In genomic region chr2:71656611-71657244, GRCm38 (mm10) we compare ENCODE assay signal across 11 mouse cellular contexts.
DNase-seq lines count a peak whose midpoint lies in the region; ATAC-seq and TF ChIP-seq lines count a peak whose summit lies in the region.
"Had no signal": no experiment of that assay in that cellular context is flagged by ENCODE, and none has a peak within 500 bp of the region (broad histone marks: within the 10 kb centered on the region; RNA-seq: fewer than 3 reads in every experiment).

No protein-coding gene starts in this region.

- H3K4me3 ChIP-seq in heart, embryonic 16.5 days (ENCODE audit: low read length): no peak overlapping the region
- no peak overlapping the region for H3K4me3 ChIP-seq in heart, embryonic 11.5 days (ENCODE audit: low read depth, low read length)
- H3K4me3 ChIP-seq in CH12.LX (replicated peaks in 1 of 3; ENCODE audit: low read depth in 2 of 3, low read length in 2 of 3, poor library complexity in 1 of 3): no peak overlapping the region
- no peak overlapping the region for H3K4me3 ChIP-seq in MEL (ENCODE audit: control insufficient read depth in 1 of 2, insufficient read depth in 1 of 2, low read depth in 2 of 2, low read length in 2 of 2)
- no peak overlapping the region for H3K4me3 ChIP-seq in liver, embryonic 13.5 days (replicated peaks)

- ATAC-seq in heart, embryonic 16.5 days (replicated peaks; ENCODE audit: extremely low read depth, insufficient read depth, low FRiP score): no peak
- no peak for ATAC-seq in heart, embryonic 11.5 days (replicated peaks; ENCODE audit: insufficient number of reproducible peaks, low FRiP score, low TSS enrichment)
- ATAC-seq in liver, embryonic 13.5 days (ENCODE audit: low read depth): no peak

- H3K9ac ChIP-seq in heart, embryonic 16.5 days (ENCODE audit: low read length): no peak overlapping the region
- no peak overlapping the region for H3K9ac ChIP-seq in heart, embryonic 11.5 days (ENCODE audit: low read depth, low read length)
- no peak overlapping the region for H3K9ac ChIP-seq in CH12.LX (ENCODE audit: insufficient read depth, low read depth)
- H3K9ac ChIP-seq in MEL (ENCODE audit: control insufficient read depth, low read depth, low read length, poor library complexity, severe bottlenecking): no peak overlapping the region
- no peak overlapping the region for H3K9ac ChIP-seq in liver, embryonic 13.5 days

- in situ Hi-C loops in CH12.LX (cut with MboI; ENCODE audit: low pct_ligation_motif_present, low pct_unique_long_range_greater_than_20kb, low sequenced_read_pairs): loop anchor here (5.0 to 10.0 kb wide), 2 partner anchors 36 to 158 kb away; no protein-coding TSS in a partner anchor

- no peaks in the 10 kb centered on the region for H3K27me3 ChIP-seq in heart, embryonic 16.5 days (ENCODE audit: control insufficient read depth, insufficient read depth, low read length)
- no peaks in the 10 kb centered on the region for H3K27me3 ChIP-seq in heart, embryonic 11.5 days (ENCODE audit: control insufficient read depth, insufficient read depth, low read length)
- H3K27me3 ChIP-seq in CH12.LX (replicated peaks) (no peaks in the 10 kb centered on the region), MEL (ENCODE audit: control insufficient read depth in 1 of 2, insufficient read depth in 2 of 2, low read length in 2 of 2) (no peaks in the 10 kb centered on the region; a peak in 3 of 4 replicates)
- H3K27me3 ChIP-seq in liver, embryonic 13.5 days: no peaks in the 10 kb centered on the region

- no peaks in the 10 kb centered on the region for H3K79me2 ChIP-seq in CH12.LX (replicated peaks; ENCODE audit: control insufficient read depth, extremely low read depth, insufficient read depth, poor library complexity, severe bottlenecking)
- no peaks in the 10 kb centered on the region for H3K79me2 ChIP-seq in MEL (ENCODE audit: control insufficient read depth, insufficient read depth, low read length, poor library complexity)

- WGBS in heart, embryonic 16.5 days: 57% methylated on average over 8 of the region's 8 CpGs
- 61% methylated on average over 8 of the region's 8 CpGs for WGBS in heart, embryonic 11.5 days (ENCODE audit: insufficient replicate concordance)
- 28% methylated on average over 8 of the region's 8 CpGs for WGBS in liver, embryonic 13.5 days (ENCODE audit: insufficient replicate concordance)

- TF ChIP-seq POLR2A in CH12.LX (IDR thresholded peaks at IDR 0.05; ENCODE audit: low read depth, low read length): no peak
- TF ChIP-seq POLR2A in MEL (IDR thresholded peaks at IDR 0.05; ENCODE audit: control insufficient read depth in 1 of 2, insufficient read depth in 1 of 2, low read depth in 1 of 2, low read length in 2 of 2, poor library complexity in 1 of 2): no peak

- H3K9me3 ChIP-seq in heart, embryonic 16.5 days (replicated peaks; ENCODE audit: control insufficient read depth, low read length): no peaks in the 10 kb centered on the region; the same call in 1 of the 2 replicates
- H3K9me3 ChIP-seq in heart, embryonic 11.5 days (replicated peaks; ENCODE audit: control insufficient read depth, low read length): no peaks in the 10 kb centered on the region
- no peaks in the 10 kb centered on the region for H3K9me3 ChIP-seq in CH12.LX (replicated peaks; ENCODE audit: low read length)
- H3K9me3 ChIP-seq in MEL (replicated peaks; ENCODE audit: insufficient read depth, low read length): no peaks in the 10 kb centered on the region
- H3K9me3 ChIP-seq in liver, embryonic 13.5 days (replicated peaks): no peaks in the 10 kb centered on the region

- TF ChIP-seq RAD21 in CH12.LX (IDR thresholded peaks at IDR 0.05; ENCODE audit: low read depth, low read length) (no peak), MEL (IDR thresholded peaks at IDR 0.05; ENCODE audit: low read depth, low read length) (no peak)

- no peak for TF ChIP-seq CTCF in CH12.LX (conservative IDR thresholded peaks at IDR 0.05 in 1 of 2, IDR thresholded peaks at IDR 0.05 in 1 of 2; ENCODE audit: low read depth in 2 of 2, low read length in 2 of 2)
- TF ChIP-seq CTCF in MEL (IDR thresholded peaks at IDR 0.05 in 2 of 3, conservative IDR thresholded peaks at IDR 0.05 in 1 of 3; ENCODE audit: control insufficient read depth in 1 of 3, insufficient read depth in 1 of 3, low read depth in 2 of 3, low read length in 3 of 3, poor library complexity in 1 of 3, severe bottlenecking in 1 of 3): no peak

- dilution Hi-C loops in CH12.LX (cut with MboI; ENCODE audit: extremely low pct_ligation_motif_present, extremely low pct_unique_long_range_greater_than_20kb, low sequenced_read_pairs): no loop called here

- no peaks in the 10 kb centered on the region for H3K36me3 ChIP-seq in heart, embryonic 16.5 days (ENCODE audit: control insufficient read depth, insufficient read depth)
- no peaks in the 10 kb centered on the region for H3K36me3 ChIP-seq in heart, embryonic 11.5 days (ENCODE audit: control insufficient read depth, insufficient read depth, low read length)
- H3K36me3 ChIP-seq in CH12.LX (replicated peaks in 1 of 2; ENCODE audit: control insufficient read depth in 1 of 2, insufficient read depth in 1 of 2, low read length in 1 of 2) (no peaks in the 10 kb centered on the region), MEL (ENCODE audit: control insufficient read depth in 1 of 2, insufficient read depth in 2 of 2, low read length in 2 of 2) (peaks cover 0 to 5% of the 10 kb centered on the region in 2 experiments; a peak in 2 of 4 replicates)
- no peaks in the 10 kb centered on the region for H3K36me3 ChIP-seq in liver, embryonic 13.5 days

- DNase-seq in CH12.LX (ENCODE audit: extremely low read depth) (no peak), MEL (ENCODE audit: low read depth, low spot score) (no peak)
- DNase-seq in liver, embryonic 13.5 days: no peak
- DNase-seq in cerebellum, postnatal 25 days: no peak
- no peak for DNase-seq in right cerebral cortex, postnatal 25 days
- no peak for DNase-seq in urinary bladder, postnatal 36 days (ENCODE audit: low spot score in 2 of 2)
- DNase-seq: cerebellum, adult 9-10 months; gastrocnemius, adult 2 months; kidney, adult 11 months had no signal

- H3K27ac ChIP-seq in heart, embryonic 16.5 days (ENCODE audit: low read length): peak overlapping the region; percentile 27; the same call in 1 of the 2 replicates
- H3K27ac ChIP-seq in heart, embryonic 11.5 days (ENCODE audit: low read depth, low read length): no peak overlapping the region
- no peak overlapping the region for H3K27ac ChIP-seq in CH12.LX (ENCODE audit: insufficient read depth, low read depth)
- no peak overlapping the region for H3K27ac ChIP-seq in MEL (ENCODE audit: control insufficient read depth, low read depth, low read length)
- 0 out of 2 replicates have a peak overlapping the region, but pooled peaks have one; percentile 23 for H3K27ac ChIP-seq in liver, embryonic 13.5 days
- H3K27ac ChIP-seq: gastrocnemius, adult 2 months had no signal

- peak overlapping the region; percentile 80 for H3K4me2 ChIP-seq in heart, embryonic 16.5 days (ENCODE audit: low read depth, low read length)
- no peak overlapping the region for H3K4me2 ChIP-seq in heart, embryonic 11.5 days
- no peak overlapping the region for H3K4me2 ChIP-seq in CH12.LX (ENCODE audit: insufficient read depth, low read depth, poor library complexity, severe bottlenecking)
- H3K4me2 ChIP-seq in liver, embryonic 13.5 days: peak overlapping the region; percentile 71

- peaks cover 17% of the 10 kb centered on the region for H3K4me1 ChIP-seq in heart, embryonic 16.5 days (ENCODE audit: control insufficient read depth, insufficient read depth, low read length)
- peaks cover 8% of the 10 kb centered on the region for H3K4me1 ChIP-seq in heart, embryonic 11.5 days (ENCODE audit: control insufficient read depth, insufficient read depth, low read length)
- H3K4me1 ChIP-seq in CH12.LX (ENCODE audit: control insufficient read depth in 1 of 2, insufficient read depth in 2 of 2) (peaks cover 0 to 18% of the 10 kb centered on the region in 2 experiments; a peak in 3 of 4 replicates), MEL (ENCODE audit: control insufficient read depth in 1 of 2, insufficient read depth in 2 of 2, low read length in 2 of 2) (peaks cover 4 to 19% of the 10 kb centered on the region in 2 experiments)
- peaks cover 38% of the 10 kb centered on the region for H3K4me1 ChIP-seq in liver, embryonic 13.5 days (replicated peaks)

- TF ChIP-seq EP300 in CH12.LX (IDR thresholded peaks at IDR 0.05; ENCODE audit: low read length): no peak
- TF ChIP-seq EP300 in MEL (IDR thresholded peaks at IDR 0.05; ENCODE audit: low read depth in 1 of 2, low read length in 2 of 2): no peak

TF ChIP-seq in CH12.LX, 34 proteins besides CTCF, POLR2A, EP300 and RAD21:
- TF ChIP-seq MAX (IDR thresholded peaks at IDR 0.05; ENCODE audit: low read length) (no peak), ZKSCAN1 (IDR thresholded peaks at IDR 0.05; ENCODE audit: borderline replicate concordance, low read depth, low read length) (peak; percentile 61; the same call in 1 of the 2 replicates), SIN3A (IDR thresholded peaks at IDR 0.05; ENCODE audit: low read length) (no peak), USF1 (IDR thresholded peaks at IDR 0.05; ENCODE audit: low read depth, low read length) (no peak)
TF ChIP-seq in CH12.LX: peak in this region for 1.

TF ChIP-seq in MEL, 35 proteins besides CTCF, POLR2A, EP300 and RAD21:
- TF ChIP-seq TCF12 (IDR thresholded peaks at IDR 0.05; ENCODE audit: low read depth, low read length) (no peak), MEF2A (IDR thresholded peaks at IDR 0.05; ENCODE audit: extremely low read depth, insufficient replicate concordance, low read depth, low read length, poor library complexity, severe bottlenecking) (no peak), MAFK (IDR thresholded peaks at IDR 0.05; ENCODE audit: borderline replicate concordance, low read depth, low read length) (no peak), JUND (IDR thresholded peaks at IDR 0.05; ENCODE audit: low read depth, low read length) (no peak), ZKSCAN1 (IDR thresholded peaks at IDR 0.05; ENCODE audit: low read depth, low read length) (peak; percentile 84), ELF1 (IDR thresholded peaks at IDR 0.05; ENCODE audit: low read depth, low read length) (no peak), TAL1 (IDR thresholded peaks at IDR 0.05; ENCODE audit: low read length) (no peak)

Comparison
In these comparisons a context has a peak if more than half of its experiments do, and no peak if none do; other contexts are left out.
1. H3K27ac ChIP-seq: peak in heart, embryonic 16.5 days (single experiment) and liver, embryonic 13.5 days (single experiment); none in heart, embryonic 11.5 days (single experiment), CH12.LX (single experiment) and MEL (single experiment).
2. H3K4me2 ChIP-seq: peak in heart, embryonic 16.5 days (single experiment) and liver, embryonic 13.5 days (single experiment); none in heart, embryonic 11.5 days (single experiment) and CH12.LX (single experiment).